Mouse (Mus musculus) heart, postnatal 10 days (tissue): Measurements from ENCODE around the gene Vps29. TPM values are rescaled to one million over a fixed set of nuclear protein-coding genes. Genes with fewer than 3 reads are reported as not detected.
"Not testable (repeated sequence)": the region's sequence is repeated elsewhere in the genome, so short reads cannot be mapped to it uniquely, and the experiment has no call there.

ENCODE experiments used
- DNase-seq, 2 experiments: peaks; one replicate each; pipeline ENCODE4 v3.0.0; 2021
- intact Hi-C: fragments of 180-260 bp; cut with DNase I; formaldehyde crosslinking; loops from one replicate; pipeline ENCODE4 v1.15.1; 2025
- total RNA-seq, 2 experiments: library from RNA; stranded (reverse); gene quantifications; 2 replicates each; pipeline ENCODE4 v1.2.3; 2021

Vps29 gene
- total RNA-seq = 100 to 1,000 TPM; 109 to 122 TPM

GRCm38 (mm10) chr5:122353807-122354491 lies at the start of gene Vps29, which contains the start of gene Rad9b:
TSS of gene Vps29 (plus strand) at chr5:122354369.
TSS of gene Rad9b (minus strand) at chr5:122354233.
- DNase-seq = peak; percentile 99 to 100
- intact Hi-C loops = loop anchor here (2.0 kb wide), 1 partner anchor 17 kb away; the partner anchor contains the start of gene Gpn3

DNA sequence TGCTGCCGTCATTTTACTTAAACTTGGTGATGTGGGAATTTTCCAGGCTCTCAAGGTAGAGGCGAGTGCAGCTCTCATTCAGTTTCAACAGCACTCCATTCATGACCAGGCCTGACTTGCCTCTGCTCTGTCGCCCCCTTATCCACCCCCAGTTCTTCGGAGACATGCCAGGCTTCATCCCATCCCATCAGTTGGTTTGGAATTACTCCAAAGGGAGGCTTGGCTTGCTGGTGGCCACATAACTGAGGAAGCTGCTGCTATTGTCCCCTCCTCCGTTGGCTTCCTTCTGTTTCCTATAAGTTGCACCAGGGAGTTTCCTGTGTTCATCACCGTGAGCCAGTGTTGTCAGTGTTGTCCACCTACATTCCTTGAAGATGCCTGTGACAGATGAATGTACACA lies 49.6 kb upstream of the Vps29 start:
- peak in 1 of 2 experiments; percentile 37 for DNase-seq
- intact Hi-C loops = no loop called here

- intact Hi-C loops = no loop called here
- DNase-seq = no peak
These were observed 48.7 kb upstream of the Vps29 start for GRCm38 (mm10) chr5:122305472-122305871.

DNA sequence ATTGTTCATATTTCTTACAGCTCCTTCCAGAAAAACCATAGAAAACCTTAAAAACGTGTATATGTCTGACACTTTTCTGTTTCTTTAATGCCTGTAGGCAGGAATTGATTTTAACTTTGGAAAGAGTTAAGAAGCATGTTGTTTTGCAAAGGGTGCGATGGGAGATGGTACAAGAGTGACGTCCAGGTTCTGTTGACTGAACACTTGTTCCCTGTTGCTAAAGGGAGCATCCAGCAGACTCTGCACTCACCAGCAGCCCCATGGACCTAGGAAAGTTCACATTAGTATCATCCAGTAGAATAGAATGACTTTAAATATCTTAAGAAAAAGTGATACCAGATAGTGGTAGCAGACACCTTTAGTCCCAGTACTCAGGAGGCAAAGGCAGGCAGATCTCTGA lies 47.6 kb upstream of the Vps29 start:
- intact Hi-C loops = no loop called here
- DNase-seq = no peak

DNA sequence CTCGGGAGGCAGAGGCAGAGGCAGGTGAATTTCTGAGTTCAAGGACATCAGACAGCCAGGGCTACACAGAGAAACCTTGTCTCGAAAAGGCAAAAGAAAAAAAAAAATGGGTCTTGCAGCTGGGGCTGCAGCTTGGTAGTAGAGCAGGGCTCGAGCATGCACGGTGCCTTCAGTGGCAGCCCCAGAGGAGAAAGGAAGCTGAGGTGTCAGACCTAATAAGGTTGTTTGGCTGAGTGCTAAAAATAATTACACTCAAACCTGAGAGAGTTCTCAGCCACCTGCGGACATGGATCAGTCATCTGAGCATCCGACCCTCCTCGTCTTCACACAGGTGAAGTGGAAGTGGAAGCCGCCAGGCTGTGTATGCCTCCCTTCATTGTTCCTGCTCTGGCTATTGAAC lies 43.5 kb upstream of the Vps29 start:
- intact Hi-C loops = no loop called here
- DNase-seq = no peak

DNA sequence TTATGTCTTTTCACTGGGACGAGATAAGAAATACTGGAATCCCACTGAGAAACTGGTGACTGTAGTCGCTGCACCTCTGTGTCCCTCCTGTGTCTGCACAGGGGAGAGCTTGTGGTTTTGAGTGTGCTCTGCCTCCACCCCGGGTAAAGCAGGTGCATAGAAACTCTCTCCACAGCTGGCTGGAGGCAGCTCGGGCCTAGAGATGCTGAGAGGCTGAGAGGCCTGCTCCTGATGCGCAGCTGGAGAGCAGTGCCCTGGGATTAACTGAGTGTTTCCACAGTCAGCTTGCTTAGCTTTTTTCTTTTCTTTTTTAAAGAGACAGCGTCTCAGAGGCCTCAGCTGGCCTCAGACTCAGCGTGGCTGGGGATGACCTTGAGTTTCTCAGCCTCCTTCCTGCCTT lies 42.5 kb upstream of the Vps29 start:
- intact Hi-C loops = no loop called here
- no peak for DNase-seq

- no peak for DNase-seq
- intact Hi-C loops = no loop called here
These were observed 41.8 kb upstream of the Vps29 start for GRCm38 (mm10) chr5:122312346-122312745.

DNA sequence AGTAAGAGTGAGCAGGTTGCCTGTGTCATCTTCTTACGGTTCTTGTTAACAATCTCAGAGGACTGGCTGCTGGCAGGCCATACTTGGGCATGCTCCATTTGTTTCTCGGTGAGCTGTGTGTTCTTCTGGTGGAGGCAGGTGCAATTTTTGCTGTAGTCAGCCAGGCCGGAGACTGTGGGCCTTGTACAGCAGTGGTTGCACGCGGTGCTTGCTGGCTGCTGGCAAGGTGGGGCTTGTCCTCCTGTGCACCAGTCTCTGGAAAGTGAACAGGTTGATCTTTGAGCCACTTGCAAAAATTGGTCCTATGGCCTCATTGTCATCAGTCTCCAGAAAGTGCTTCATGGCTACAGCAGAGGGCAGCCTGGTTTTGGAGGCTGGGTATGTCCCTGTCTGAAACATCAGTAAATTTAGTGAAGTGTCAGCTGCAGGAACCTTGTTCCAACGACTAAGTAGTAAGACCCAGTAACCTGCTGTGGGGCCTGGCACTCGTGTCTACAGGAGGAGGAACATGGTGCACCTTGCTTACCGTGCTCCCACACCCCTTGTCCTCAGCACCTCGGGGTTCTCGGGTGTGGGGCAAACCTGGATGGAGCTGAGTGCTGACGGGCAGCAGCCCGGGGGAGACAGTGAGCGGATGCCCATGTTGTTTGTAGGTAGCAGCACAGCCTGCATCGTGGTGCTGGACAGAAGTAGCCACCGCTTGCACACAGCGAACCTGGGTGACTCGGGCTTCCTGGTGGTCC lies 41.1 kb upstream of the Vps29 start:
- intact Hi-C loops = no loop called here
- no peak for DNase-seq

- intact Hi-C loops = loop anchor here (2.0 kb wide), 1 partner anchor 30 kb away; the partner anchor contains the start of gene Pptc7
- DNase-seq = peak; percentile 92 to 93
These were observed 39.1 kb upstream of the Vps29 start for GRCm38 (mm10) chr5:122314966-122315667.

- intact Hi-C loops = loop anchor here (2.0 kb wide), 1 partner anchor 49 kb away; no protein-coding TSS in a partner anchor
- DNase-seq = no peak
These were observed 36.7 kb upstream of the Vps29 start for GRCm38 (mm10) chr5:122317329-122318045.

GRCm38 (mm10) chr5:122318100-122318499 lies 36.1 kb upstream of the Vps29 start:
- intact Hi-C loops = no loop called here
- peak; percentile 51 to 57 for DNase-seq

- DNase-seq, intact Hi-C loops: not testable (repeated sequence)
These were observed 35.2 kb upstream of the Vps29 start for GRCm38 (mm10) chr5:122318976-122319375.

DNA sequence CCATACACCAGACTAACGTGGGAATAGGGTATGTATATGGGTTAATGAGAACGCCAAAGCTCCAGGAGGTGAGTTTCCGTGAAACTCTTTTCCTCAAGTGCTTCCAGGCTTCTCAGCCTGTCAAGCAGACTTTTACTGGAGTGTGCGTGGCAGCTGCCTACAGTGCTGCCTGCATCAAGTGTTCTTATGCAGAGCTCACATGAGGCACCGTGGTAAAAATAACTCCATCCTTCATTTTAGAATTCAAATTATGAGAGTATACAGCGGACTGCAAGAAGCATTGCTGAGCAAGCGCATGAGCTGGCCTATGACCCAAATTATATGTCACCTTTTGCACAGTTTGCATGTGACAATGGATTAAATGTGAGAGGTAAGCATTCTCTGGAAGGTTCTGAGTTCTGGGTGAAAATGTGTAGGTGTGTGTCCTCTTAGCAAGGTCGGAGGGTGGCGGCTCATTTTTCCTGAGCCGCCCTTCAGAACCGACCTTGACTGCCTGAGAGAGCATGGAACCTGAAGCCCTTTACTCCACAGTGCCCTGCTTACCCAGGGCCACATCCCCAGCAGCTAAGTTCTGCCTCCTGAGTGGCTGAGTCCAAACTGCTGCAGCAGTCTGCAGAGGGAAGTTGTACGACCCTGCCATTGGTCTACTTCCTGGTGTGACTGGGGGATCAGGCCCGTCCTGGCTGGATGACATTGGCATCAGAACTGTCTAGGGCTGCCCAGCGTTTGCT lies 34.5 kb upstream of the Vps29 start:
- intact Hi-C loops = no loop called here
- DNase-seq = peak; percentile 61 to 69

DNA sequence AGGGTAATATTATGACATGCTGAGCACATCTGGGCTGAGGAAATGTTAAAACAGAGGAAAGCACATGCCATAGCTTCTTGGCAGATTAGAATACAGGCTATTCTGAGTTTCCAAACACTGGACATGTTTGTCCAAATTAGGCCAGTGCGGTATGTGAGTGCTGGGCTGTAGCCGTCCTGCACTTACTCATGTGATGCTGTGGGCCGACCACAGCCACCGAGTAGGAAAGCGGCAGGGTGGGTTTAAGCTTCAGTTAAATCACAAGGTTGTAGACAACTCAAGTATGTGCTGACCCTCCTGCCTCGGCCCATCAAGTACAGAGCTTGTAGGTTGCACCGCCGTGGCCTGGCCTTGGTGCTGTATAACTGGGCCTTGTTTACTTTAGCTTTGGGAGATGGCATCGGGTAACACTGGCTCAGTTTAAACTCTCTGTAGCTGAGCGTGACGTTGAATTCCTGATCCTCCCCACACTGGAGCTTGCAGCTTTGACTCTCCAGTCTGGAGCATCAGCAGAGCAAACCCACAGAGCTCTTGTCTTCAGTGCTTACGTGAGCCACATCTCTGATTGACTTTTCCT lies 33.9 kb upstream of the Vps29 start:
- intact Hi-C loops = no loop called here
- no peak for DNase-seq

- intact Hi-C loops = no loop called here
These were observed 30.6 kb upstream of the Vps29 start for GRCm38 (mm10) chr5:122323523-122323922.

GRCm38 (mm10) chr5:122324608-122325431 lies 29.3 kb upstream of the Vps29 start:
- no peak for DNase-seq
- intact Hi-C loops = no loop called here

More at GRCm38 (mm10) chr5:122323523-122323922, 30.6 kb upstream of the Vps29 start:
- DNase-seq = no peak

DNA sequence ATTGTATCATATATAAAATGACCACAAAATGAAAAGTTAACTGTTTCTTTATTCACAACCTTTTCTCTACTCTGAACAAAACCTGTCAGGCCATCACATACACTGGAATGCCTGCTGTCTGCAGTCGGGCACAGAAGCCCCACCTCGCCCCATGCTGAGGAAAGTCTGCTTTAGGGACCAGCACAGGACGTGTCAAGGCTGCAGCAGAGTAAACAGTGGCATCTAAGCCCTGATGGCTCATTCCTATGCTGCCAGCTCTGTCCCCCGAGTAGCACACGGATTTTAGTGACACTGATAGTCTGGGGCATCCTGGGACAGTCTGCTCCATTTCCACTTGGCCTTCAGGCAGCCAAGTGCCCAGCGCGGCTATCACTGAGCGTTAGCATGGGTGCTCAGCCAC lies 28.7 kb upstream of the Vps29 start:
- intact Hi-C loops = no loop called here
- no peak for DNase-seq

GRCm38 (mm10) chr5:122327283-122327682 lies 26.9 kb upstream of the Vps29 start:
- intact Hi-C loops = no loop called here
- DNase-seq = no peak

GRCm38 (mm10) chr5:122330269-122330668 lies 23.9 kb upstream of the Vps29 start:
- intact Hi-C loops = no loop called here
- no peak for DNase-seq
